Mouse (Mus musculus): Measurements from ENCODE around the gene Kif3b.
"Not testable (repeated sequence)": the region's sequence is repeated elsewhere in the genome, so short reads cannot be mapped to it uniquely, and the experiment has no call there.

Gene Kif3b

DNA sequence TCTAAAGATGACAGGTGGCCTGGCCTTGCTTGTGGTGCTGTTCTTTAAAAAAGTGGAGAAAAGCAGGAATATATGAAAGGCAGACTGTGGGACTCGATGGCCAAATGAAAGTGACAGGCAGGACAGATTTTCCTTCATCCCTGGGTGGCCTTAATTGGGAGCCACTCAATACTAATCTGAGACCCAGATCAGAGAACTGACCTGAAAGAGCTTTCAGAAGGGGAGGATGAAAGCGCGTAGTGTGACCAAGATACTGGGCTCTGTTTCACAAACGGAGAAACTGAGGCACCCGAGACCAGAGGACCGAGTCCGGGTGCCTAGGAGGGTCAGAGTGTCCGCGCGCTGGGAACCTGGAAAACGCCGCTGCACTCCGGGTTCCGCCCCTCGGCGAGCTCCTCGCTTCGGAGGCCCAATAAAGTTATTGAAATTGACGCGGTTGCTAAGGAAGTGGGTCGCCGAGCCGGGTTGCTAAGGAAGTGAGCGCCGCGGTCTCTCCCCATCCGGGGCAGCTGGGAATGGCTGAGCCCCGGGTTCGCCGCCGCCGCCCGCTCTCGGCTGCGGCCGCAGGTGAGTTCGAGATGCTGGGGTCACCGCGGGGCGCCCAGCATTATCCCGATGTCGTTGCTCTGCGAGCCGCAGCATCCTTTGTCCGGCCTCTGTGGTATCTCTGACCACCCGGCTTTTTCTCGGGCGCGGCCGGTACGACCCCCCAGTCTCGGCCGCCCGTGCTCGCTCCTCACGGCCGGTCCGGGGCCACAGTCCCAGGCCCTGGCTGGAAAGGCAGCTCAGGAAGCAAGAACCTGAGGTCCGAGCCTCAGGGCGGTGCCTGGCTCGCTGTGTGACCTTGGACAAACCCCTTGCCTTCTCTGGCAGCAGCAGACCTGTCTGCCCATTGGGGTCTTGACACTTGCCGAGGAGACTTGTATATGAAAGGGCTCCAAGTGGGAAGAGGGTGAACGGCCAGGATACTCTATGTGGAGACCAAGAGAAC lies at the start of gene Kif3b:
Gene Kif3b, plus strand, starts transcription at position 476 of the 991 bp plus-strand sequence.
- Histone ChIP-seq H3K27me3 (ENCODE audit: control insufficient read depth, insufficient read depth, low read length, poor library complexity, severe bottlenecking) (no peaks in the 10 kb centered on the region), H3K36me3 (ENCODE audit: control insufficient read depth, insufficient read depth, low read length, poor library complexity, severe bottlenecking) (no peaks in the 10 kb centered on the region; the same call in 1 of the 2 replicates)
- DNase-seq (ENCODE audit: low read depth, low spot score): peak; percentile 91

DNA sequence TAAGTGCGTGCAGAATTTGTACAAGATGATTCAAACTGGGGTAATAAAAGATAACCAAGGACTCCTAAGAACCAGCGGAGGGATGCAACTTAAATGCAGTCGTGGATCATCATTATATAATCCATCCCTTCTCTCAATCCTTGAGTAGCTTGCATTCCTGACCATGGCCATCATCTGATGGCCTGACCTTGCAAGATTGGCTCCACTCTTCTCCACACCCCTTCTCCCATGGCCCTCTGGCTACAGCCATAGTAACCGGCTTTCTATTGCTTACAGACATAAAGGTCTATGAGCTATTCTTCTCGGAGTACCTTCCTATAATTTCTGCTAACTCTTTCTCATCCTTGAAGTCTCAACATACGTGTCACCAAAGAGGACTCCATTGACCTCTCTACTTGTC lies 49.1 kb upstream of the Kif3b start:
- no peak for DNase-seq (ENCODE audit: low read depth, low spot score)
- Histone ChIP-seq H3K36me3 (ENCODE audit: control insufficient read depth, insufficient read depth, low read length, poor library complexity, severe bottlenecking) (no peaks in the 10 kb centered on the region; the same call in 1 of the 2 replicates), H3K27me3 (ENCODE audit: control insufficient read depth, insufficient read depth, low read length, poor library complexity, severe bottlenecking) (no peaks in the 10 kb centered on the region)

DNA sequence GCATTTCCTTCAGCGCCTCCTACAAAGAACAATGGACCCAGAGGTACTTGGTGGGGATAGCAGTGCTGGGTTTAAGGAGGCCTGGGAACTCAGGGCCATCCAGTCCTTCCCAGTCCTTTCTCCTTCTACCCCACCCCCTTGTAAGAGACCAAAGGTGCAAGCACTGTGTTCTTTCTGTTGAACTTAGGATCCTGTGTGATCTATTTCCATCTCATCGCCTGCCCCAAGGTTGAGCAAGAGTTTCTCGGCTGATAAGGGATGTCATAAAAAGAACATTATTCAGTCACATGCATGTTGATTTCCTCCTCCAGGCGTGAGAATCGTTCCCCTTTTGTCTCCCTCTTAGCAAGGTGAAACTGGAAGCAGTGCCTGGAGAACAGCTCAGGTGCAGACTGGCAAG lies 41.5 kb upstream of the Kif3b start:
- DNase-seq (ENCODE audit: low read depth, low spot score): no peak
- H3K27me3 ChIP-seq (ENCODE audit: control insufficient read depth, insufficient read depth, low read length, poor library complexity, severe bottlenecking): no peaks in the 10 kb centered on the region
- peaks cover 9% of the 10 kb centered on the region for H3K36me3 ChIP-seq (ENCODE audit: control insufficient read depth, insufficient read depth, low read length, poor library complexity, severe bottlenecking)

DNA sequence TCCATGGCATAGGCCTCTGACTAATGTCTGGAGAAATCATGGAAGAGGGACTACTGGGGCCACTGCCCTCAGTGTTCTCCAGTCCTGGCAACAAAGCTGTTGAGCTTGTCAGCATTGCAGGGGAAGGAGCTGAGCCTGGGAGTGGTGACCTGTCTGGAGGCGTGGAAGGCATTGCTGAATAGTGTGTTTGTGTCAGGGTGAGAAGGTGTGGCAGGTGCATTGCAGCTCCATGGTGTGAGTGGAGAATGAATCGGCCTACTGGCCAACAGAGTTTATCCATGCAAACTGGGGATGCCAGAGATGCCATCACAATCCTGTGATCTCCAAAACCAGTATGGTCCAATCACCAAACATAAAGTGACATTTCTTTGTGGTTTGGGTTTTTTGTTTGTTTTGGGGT lies 34.6 kb upstream of the Kif3b start:
- H3K27me3 ChIP-seq (ENCODE audit: control insufficient read depth, insufficient read depth, low read length, poor library complexity, severe bottlenecking): no peaks in the 10 kb centered on the region
- no peaks in the 10 kb centered on the region for H3K36me3 ChIP-seq (ENCODE audit: control insufficient read depth, insufficient read depth, low read length, poor library complexity, severe bottlenecking)

DNA sequence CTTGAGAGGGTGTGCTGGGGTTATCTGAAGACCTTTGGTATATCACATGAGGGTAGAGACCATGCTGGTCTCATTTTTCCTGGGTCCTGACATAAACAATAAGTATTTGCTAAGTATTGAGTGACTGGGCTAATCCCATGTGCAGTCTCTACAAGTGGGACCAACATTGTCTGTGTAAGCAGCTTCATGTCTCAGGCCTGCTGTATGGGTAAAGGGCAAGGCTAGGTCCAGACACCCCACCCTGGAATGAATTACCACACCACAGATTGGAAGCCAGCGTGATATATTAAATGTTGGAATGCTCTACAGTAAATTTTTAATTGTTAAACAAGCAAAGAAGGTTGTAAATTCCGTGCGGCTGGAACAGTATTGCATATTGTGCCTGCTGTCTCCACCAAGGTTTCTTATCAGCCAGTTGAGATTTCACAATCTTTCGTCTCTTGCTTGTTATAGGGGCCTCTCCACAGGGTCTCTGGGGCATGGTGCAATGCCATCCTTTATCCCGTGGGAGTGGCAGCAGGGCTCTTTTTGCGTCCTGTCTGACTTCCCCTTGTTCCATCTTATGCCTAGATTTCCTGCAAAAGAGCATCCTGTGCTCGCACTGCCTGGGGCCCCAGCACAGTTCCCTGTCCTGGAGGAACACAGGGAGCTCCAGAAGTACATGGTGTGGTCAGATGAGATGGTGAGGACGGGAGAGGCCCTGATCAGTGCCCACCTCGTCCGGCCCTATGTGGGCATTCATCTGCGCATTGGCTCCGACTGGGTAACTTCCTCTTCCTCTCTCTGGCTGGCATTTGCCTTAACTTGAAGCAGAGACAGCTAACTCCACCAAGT lies 32.0 kb upstream of the Kif3b start:
- no peaks in the 10 kb centered on the region for H3K36me3 ChIP-seq (ENCODE audit: control insufficient read depth, insufficient read depth, low read length, poor library complexity, severe bottlenecking)
- no peaks in the 10 kb centered on the region for H3K27me3 ChIP-seq (ENCODE audit: control insufficient read depth, insufficient read depth, low read length, poor library complexity, severe bottlenecking)
- DNase-seq (ENCODE audit: low read depth, low spot score): peak; percentile 48

More for the DNA sequence above, 34.6 kb upstream of the Kif3b start:
- no peak for DNase-seq (ENCODE audit: low read depth, low spot score)

DNA sequence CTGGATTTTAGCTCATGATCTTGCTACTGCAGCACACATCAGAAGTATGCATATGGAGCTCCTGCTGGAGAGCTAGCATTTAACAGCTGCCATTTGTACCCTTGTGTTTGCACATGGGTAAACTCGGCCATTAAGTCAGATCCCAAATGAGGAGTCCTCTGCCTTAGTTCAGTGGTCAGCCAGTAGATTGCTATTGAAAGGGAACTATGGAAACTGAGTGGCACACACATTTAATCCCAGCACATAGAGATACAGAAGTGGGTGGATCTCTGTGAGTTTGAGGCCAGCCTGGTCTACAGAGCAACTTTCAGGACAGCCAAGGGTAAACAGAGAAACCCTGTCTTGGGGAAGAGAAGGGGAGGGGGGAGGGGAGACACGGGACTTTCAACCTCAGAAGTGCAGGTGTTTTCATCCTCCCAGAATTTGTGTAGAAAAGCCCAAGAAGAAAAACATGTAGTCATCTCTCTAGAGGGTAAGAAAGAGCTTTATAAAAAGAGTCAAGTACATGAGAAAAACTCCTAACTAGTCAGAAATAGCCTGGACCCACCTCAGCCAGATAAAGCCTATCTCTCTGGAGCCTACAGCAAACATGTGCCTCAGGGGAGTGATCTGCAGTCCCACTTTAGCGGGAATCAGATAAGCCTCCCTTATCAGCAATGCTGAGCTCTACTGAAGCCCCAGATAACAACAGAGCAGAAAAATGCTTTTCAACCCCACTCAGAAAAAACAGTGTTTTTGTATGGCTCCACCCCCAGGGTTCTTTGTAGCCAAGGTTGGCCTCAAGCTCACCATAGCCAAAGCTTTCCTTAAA lies 31.1 kb upstream of the Kif3b start:
- Histone ChIP-seq H3K36me3 (ENCODE audit: control insufficient read depth, insufficient read depth, low read length, poor library complexity, severe bottlenecking) (no peaks in the 10 kb centered on the region), H3K27me3 (ENCODE audit: control insufficient read depth, insufficient read depth, low read length, poor library complexity, severe bottlenecking) (no peaks in the 10 kb centered on the region)
- no peak for DNase-seq (ENCODE audit: low read depth, low spot score)

DNA sequence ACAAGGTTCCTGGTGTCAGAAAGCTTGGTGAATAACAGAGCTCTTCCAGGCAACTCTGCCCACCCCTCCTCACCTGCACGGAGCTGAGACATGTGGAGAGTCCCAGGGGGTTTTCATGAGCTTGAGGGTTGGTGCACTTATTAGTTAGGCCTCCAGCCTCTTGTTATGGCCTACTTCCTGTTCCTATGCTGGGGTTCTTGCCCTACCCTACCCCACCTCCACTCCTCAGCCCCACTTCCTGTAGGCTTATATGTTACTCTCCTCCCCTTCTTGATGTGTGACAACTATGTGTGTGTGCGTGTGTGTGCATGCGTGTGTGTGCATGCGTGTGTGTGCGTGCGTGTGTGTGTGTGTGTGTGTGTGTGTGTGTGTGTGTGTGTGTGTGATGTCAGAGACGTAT lies 28.2 kb upstream of the Kif3b start:
- H3K36me3 ChIP-seq (ENCODE audit: control insufficient read depth, insufficient read depth, low read length, poor library complexity, severe bottlenecking): no peaks in the 10 kb centered on the region
- peak; percentile 79 for DNase-seq (ENCODE audit: low read depth, low spot score)

DNA sequence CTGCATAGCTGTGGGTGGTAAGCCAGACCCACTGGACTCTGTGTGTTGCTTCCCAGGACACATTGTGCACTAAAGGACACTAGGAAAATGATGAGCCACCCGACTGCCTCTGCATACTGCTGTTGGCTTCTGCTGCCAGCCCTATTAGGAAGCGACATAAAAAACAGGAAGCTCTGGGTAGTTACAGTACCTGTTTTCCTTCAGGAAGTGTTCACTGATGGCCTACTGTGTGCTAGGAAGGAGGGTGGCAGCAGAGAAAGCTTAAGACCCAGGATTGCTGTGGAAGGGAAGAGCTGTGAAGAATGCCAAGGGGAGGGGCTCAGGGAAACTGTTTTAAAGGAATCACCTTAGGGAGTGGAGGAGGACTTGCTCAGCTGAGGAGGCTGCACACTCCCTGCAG lies 23.9 kb upstream of the Kif3b start:
- no peak for DNase-seq (ENCODE audit: low read depth, low spot score)
- Histone ChIP-seq H3K27me3 (ENCODE audit: control insufficient read depth, insufficient read depth, low read length, poor library complexity, severe bottlenecking) (no peaks in the 10 kb centered on the region), H3K36me3 (ENCODE audit: control insufficient read depth, insufficient read depth, low read length, poor library complexity, severe bottlenecking) (no peaks in the 10 kb centered on the region)

More for the DNA sequence above, 28.2 kb upstream of the Kif3b start:
- no peaks in the 10 kb centered on the region for H3K27me3 ChIP-seq (ENCODE audit: control insufficient read depth, insufficient read depth, low read length, poor library complexity, severe bottlenecking)

DNA sequence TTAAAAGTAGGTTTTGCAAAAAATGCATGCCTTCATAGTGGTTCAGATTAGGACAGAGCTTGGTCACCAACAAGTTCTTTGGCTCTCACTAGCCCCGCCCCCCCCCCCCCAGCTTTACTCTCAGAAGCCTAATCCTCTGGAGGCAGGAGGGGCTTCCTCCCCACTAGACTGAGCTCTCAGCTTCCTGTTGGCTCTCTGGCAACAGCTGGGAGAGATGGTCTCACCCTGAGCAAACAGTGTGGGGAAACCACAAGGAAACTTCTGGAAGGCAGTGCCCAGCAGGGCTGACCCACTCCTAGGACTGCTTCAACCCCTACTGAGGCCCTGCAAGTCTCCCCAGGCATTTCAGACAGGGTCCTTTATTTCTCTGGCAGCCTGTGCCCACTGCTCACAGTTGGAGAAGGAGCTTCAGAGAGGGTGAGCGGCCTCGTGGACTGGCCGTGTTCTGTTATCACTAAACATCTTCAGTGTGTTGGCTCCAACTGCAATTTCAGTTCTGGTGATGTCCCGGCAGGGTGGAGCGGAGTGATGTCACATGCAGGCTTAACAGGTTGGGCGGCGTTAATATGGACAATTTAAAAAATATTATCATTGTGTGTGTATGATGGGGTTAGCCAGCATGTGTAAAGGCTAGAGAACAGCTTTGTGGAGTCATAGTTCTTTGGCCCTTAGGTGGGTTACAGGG lies 20.8 kb upstream of the Kif3b start:
- not testable (repeated sequence) for H3K27me3 ChIP-seq (ENCODE audit: control insufficient read depth, insufficient read depth, low read length, poor library complexity, severe bottlenecking); DNase-seq (ENCODE audit: low read depth, low spot score); H3K36me3 ChIP-seq (ENCODE audit: control insufficient read depth, insufficient read depth, low read length, poor library complexity, severe bottlenecking)

DNA sequence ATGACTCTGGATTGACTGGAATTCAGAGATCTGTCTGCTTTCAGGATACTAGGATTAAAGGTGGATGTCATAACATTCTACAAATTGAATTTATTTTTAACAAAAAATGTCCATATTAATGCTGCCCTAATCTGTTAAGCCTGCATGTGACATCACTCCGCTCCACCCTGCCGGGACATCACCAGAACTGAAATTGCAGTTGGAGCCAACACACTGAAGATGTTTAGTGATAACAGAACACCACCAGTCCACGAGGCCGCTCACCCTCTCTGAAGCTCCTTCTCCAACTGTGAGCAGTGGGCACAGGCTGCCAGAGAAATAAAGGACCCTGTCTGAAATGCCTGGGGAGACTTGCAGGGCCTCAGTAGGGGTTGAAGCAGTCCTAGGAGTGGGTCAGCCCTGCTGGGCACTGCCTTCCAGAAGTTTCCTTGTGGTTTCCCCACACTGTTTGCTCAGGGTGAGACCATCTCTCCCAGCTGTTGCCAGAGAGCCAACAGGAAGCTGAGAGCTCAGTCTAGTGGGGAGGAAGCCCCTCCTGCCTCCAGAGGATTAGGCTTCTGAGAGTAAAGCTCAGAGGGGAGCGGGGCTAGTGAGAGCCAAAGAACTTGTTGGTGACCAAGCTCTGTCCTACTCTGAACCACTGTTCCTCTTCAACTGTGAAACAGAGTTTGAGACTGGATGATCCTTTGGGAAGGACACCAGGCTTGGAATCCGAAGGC lies 16.9 kb upstream of the Kif3b start:
- H3K36me3 ChIP-seq (ENCODE audit: control insufficient read depth, insufficient read depth, low read length, poor library complexity, severe bottlenecking); DNase-seq (ENCODE audit: low read depth, low spot score); H3K27me3 ChIP-seq (ENCODE audit: control insufficient read depth, insufficient read depth, low read length, poor library complexity, severe bottlenecking): not testable (repeated sequence)

DNA sequence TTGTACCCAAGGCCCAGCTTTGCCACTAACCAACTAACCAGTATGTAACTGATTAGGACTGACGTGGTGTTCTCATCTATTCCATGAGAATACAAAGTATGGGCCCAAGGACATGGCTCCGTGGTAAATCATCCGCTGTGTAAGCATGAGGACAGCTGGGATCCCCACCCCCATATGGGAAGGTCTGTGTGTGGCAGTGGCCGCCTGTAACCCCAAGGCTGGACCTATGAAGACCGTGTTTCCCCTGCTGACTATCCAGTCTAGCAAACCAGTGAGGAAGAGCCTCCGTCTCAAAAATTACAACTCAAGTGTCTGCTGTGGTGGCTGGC lies 16.3 kb upstream of the Kif3b start:
- Histone ChIP-seq H3K36me3 (ENCODE audit: control insufficient read depth, insufficient read depth, low read length, poor library complexity, severe bottlenecking) (no peaks in the 10 kb centered on the region), H3K27me3 (ENCODE audit: control insufficient read depth, insufficient read depth, low read length, poor library complexity, severe bottlenecking) (no peaks in the 10 kb centered on the region)
- DNase-seq (ENCODE audit: low read depth, low spot score): no peak

DNA sequence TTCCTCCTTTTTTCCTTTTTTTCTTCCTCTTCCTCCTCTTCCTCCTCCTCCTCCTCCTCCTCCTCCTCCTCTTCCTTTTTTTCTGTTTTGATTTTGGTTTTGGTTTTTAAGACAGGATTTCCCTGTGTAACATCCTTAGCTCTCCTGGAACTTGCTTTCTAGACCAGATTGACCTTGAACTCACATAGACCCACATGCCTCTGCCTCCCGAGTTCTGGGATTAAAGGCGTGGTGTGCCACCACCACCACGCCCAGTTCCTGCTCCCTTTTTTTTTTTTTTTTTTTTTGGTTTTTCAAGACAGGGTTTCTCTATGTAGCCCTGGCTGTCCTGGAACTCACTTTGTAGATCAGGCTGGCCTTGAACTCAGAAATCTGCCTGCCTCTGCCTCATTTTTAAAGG lies 15.6 kb upstream of the Kif3b start:
- DNase-seq (ENCODE audit: low read depth, low spot score); H3K36me3 ChIP-seq (ENCODE audit: control insufficient read depth, insufficient read depth, low read length, poor library complexity, severe bottlenecking); H3K27me3 ChIP-seq (ENCODE audit: control insufficient read depth, insufficient read depth, low read length, poor library complexity, severe bottlenecking): not testable (repeated sequence)

DNA sequence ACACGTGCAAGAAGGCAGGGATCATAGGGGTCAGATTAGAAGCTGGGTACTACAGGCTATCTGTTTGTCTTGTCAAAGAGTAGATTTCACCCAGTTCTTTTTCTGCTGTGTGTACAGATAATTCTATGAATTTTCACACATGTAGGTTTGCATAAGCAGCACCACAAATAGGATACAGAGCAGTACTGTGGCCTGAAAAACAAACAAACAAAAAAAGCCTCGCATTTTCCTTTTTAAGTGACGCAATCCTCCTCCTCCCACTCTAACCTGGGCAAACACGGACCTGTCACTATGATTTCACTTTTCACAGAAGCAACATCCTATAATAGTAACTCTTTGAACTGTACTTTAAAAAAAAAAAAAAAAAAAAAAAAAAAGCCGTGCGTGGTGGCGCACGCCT lies 14.8 kb upstream of the Kif3b start:
- DNase-seq (ENCODE audit: low read depth, low spot score): no peak
- H3K27me3 ChIP-seq (ENCODE audit: control insufficient read depth, insufficient read depth, low read length, poor library complexity, severe bottlenecking): no peaks in the 10 kb centered on the region
- H3K36me3 ChIP-seq (ENCODE audit: control insufficient read depth, insufficient read depth, low read length, poor library complexity, severe bottlenecking): no peaks in the 10 kb centered on the region

Measured in splenic B cell, adult 2 months (primary cell).